Comparison of ENCODE assay signal across 11 mouse cellular contexts in genomic region chr17:63995921-63996320, GRCm38 (mm10).
A peak's percentile ranks its signal among the peaks of the same experiment; 100 is the strongest.
DNase-seq lines count a peak whose midpoint lies in the region; ATAC-seq and TF ChIP-seq lines count a peak whose summit lies in the region.
"Had no signal": no experiment of that assay in that cellular context is flagged by ENCODE, and none has a peak within 500 bp of the region (broad histone marks: within the 10 kb centered on the region; RNA-seq: fewer than 3 reads in every experiment).

No protein-coding gene starts in this region.

- TF ChIP-seq CTCF in lung, embryonic 14.5 days (IDR thresholded peaks at IDR 0.05; ENCODE audit: low read depth) = no peak
- TF ChIP-seq CTCF in lung, adult 2 months (IDR thresholded peaks at IDR 0.05; ENCODE audit: insufficient read depth, low read length) = no peak

- no peak for TF ChIP-seq POLR2A in lung, adult 2 months (IDR thresholded peaks at IDR 0.05; ENCODE audit: borderline replicate concordance, extremely low read depth, low read depth, low read length)

- H3K9me3 ChIP-seq in lung, embryonic 14.5 days (ENCODE audit: low read depth, low read length) = no peaks in the 10 kb centered on the region
- H3K9me3 ChIP-seq: hindbrain, embryonic 12.5 days; limb, embryonic 10.5 days; lung, embryonic 15.5 days had no signal

- no peak overlapping the region for H3K27ac ChIP-seq in lung, embryonic 14.5 days (ENCODE audit: low read depth)
- H3K27ac ChIP-seq: hindbrain, embryonic 12.5 days; limb, embryonic 10.5 days; lung, embryonic 15.5 days had no signal

- DNase-seq in gastrocnemius, adult 18-20 months (ENCODE audit: low spot score) = peak; percentile 7
- no peak for DNase-seq in gastrocnemius, postnatal 25 days
- peak; percentile 74 for DNase-seq in lung, embryonic 14.5 days
- no peak for DNase-seq in lung, adult 2 months
- DNase-seq in cerebellum, adult 8-10 months = peak; percentile 37
- peak; percentile 17 for DNase-seq in telencephalon, adult 2 months (ENCODE audit: low read depth, low spot score)
- no peak for DNase-seq in c-Kit-positive CD71-positive TER-119-positive erythroid progenitor cells, embryonic 14.5 days (ENCODE audit: low spot score)

- ATAC-seq in lung, embryonic 14.5 days (ENCODE audit: insufficient read depth) = 0 out of 2 replicates have a peak, but pooled peaks have one; percentile 35
- ATAC-seq in monocyte, adult 5-6 weeks (replicated peaks; ENCODE audit: insufficient number of reproducible peaks, low FRiP score, low TSS enrichment, poor library complexity, severe bottlenecking) = no peak

- no peaks in the 10 kb centered on the region for H3K27me3 ChIP-seq in lung, embryonic 14.5 days (ENCODE audit: insufficient read depth, low read length)
- H3K27me3 ChIP-seq: hindbrain, embryonic 12.5 days; lung, embryonic 15.5 days had no signal

- no peak overlapping the region for H3K4me3 ChIP-seq in lung, embryonic 14.5 days (ENCODE audit: low read depth, low read length)
- H3K4me3 ChIP-seq in lung, adult 2 months (replicated peaks; ENCODE audit: extremely low read depth, low read depth, low read length) = no peak overlapping the region
- H3K4me3 ChIP-seq: hindbrain, embryonic 12.5 days; limb, embryonic 10.5 days; lung, embryonic 15.5 days had no signal

- 84% methylated on average over 1 of the region's 1 CpGs for WGBS in lung, embryonic 14.5 days
- 91% methylated on average over 1 of the region's 1 CpGs for WGBS in lung, adult 2 months

- no peak overlapping the region for H3K9ac ChIP-seq in lung, embryonic 14.5 days
- H3K9ac ChIP-seq: hindbrain, embryonic 12.5 days; lung, embryonic 15.5 days had no signal

- H3K4me2 ChIP-seq in lung, embryonic 14.5 days = no peak overlapping the region
- H3K4me2 ChIP-seq: hindbrain, embryonic 12.5 days; lung, embryonic 15.5 days had no signal

- H3K4me1 ChIP-seq in lung, embryonic 14.5 days (ENCODE audit: insufficient read depth) = no peaks in the 10 kb centered on the region
- H3K4me1 ChIP-seq in lung, adult 2 months (ENCODE audit: control insufficient read depth, insufficient read depth, low read length) = no peaks in the 10 kb centered on the region
- H3K4me1 ChIP-seq: hindbrain, embryonic 12.5 days; limb, embryonic 10.5 days had no signal

- H3K36me3 ChIP-seq in lung, embryonic 14.5 days (ENCODE audit: insufficient read depth) = 0 out of 2 replicates have a peak, but pooled peaks cover 3% of the 10 kb centered on the region
- H3K36me3 ChIP-seq: hindbrain, embryonic 12.5 days; limb, embryonic 10.5 days; lung, embryonic 15.5 days had no signal

Comparison
In these comparisons a context has a peak if more than half of its experiments do, and no peak if none do; other contexts are left out.
1. DNase-seq: peak in gastrocnemius, adult 18-20 months (single experiment), lung, embryonic 14.5 days (single experiment), cerebellum, adult 8-10 months (single experiment) and telencephalon, adult 2 months (single experiment); none in gastrocnemius, postnatal 25 days (single experiment), lung, adult 2 months (single experiment) and c-Kit-positive CD71-positive TER-119-positive erythroid progenitor cells, embryonic 14.5 days (single experiment).